Comparison of ENCODE assay signal across 19 mouse cellular contexts in the genomic region with DNA sequence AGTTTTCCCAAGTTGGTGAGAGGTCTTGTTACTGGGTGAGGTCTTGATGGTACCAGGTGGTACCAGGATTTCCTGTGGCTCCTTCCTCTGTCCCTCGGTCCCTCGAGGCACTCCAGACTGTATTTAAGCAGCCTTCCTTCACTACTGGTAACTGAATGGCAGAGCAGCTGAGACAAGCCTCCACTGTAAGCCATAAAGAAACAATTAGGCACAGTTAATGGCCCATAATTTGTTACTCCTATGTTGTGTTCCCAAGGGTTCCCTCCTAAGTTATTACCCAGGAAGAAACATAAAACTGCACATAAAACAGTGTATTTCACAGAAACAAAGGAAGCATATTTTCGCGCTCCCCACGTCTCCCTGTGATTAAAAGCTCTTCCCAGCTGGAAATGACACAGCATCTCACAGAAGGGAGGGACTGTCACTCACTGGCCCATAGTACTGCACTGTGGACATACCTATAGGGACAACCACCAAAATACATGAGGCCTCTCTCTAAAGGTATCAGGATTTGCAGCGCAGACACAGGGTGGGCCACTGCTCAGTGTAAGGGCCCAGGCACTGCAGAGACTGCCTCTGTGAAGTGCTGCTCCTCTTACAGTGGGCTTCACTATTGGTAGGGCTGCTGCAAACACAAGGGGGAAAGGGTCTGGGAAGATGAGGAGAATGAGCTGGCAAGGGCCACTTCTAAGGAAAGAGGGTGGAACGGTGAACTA. TPM values are rescaled to one million over a fixed set of nuclear protein-coding genes. Genes with fewer than 3 reads are reported as not detected.
DNase-seq lines count a peak whose midpoint lies in the region; ATAC-seq lines count a peak whose summit lies in the region.
"Had no signal": no experiment of that assay in that cellular context is flagged by ENCODE, and none has a peak within 500 bp of the region (broad histone marks: within the 10 kb centered on the region; RNA-seq: fewer than 3 reads in every experiment).

No protein-coding gene starts in this region.

- H3K9ac ChIP-seq in forebrain, embryonic 14.5 days (ENCODE audit: low read length): no peak overlapping the region
- no peak overlapping the region for H3K9ac ChIP-seq in forebrain, embryonic 12.5 days
- no peak overlapping the region for H3K9ac ChIP-seq in kidney, embryonic 16.5 days (replicated peaks; ENCODE audit: low read length)
- no peak overlapping the region for H3K9ac ChIP-seq in midbrain, embryonic 15.5 days
- no peak overlapping the region for H3K9ac ChIP-seq in midbrain, embryonic 14.5 days (replicated peaks; ENCODE audit: low read length)
- H3K9ac ChIP-seq in neural tube, embryonic 13.5 days: peak overlapping the region; percentile 38; the same call in 1 of the 2 replicates
- H3K9ac ChIP-seq: limb, embryonic 15.5 days; stomach, embryonic 15.5 days had no signal

- H3K9me3 ChIP-seq in forebrain, embryonic 14.5 days (replicated peaks; ENCODE audit: control insufficient read depth, low read length): no peaks in the 10 kb centered on the region
- no peaks in the 10 kb centered on the region for H3K9me3 ChIP-seq in forebrain, embryonic 12.5 days
- H3K9me3 ChIP-seq in kidney, embryonic 16.5 days (ENCODE audit: low read length): no peaks in the 10 kb centered on the region
- no peaks in the 10 kb centered on the region for H3K9me3 ChIP-seq in midbrain, embryonic 15.5 days
- no peaks in the 10 kb centered on the region for H3K9me3 ChIP-seq in midbrain, embryonic 14.5 days (ENCODE audit: control insufficient read depth, low read length)
- H3K9me3 ChIP-seq in neural tube, embryonic 13.5 days: no peaks in the 10 kb centered on the region
- H3K9me3 ChIP-seq: heart, embryonic 10.5 days; limb, embryonic 15.5 days; stomach, embryonic 15.5 days had no signal

- H3K4me3 ChIP-seq in forebrain, embryonic 14.5 days (ENCODE audit: low read depth, low read length): no peak overlapping the region
- H3K4me3 ChIP-seq in forebrain, embryonic 12.5 days (replicated peaks): no peak overlapping the region
- no peak overlapping the region for H3K4me3 ChIP-seq in kidney, embryonic 16.5 days (ENCODE audit: low read length)
- no peak overlapping the region for H3K4me3 ChIP-seq in midbrain, embryonic 15.5 days
- no peak overlapping the region for H3K4me3 ChIP-seq in midbrain, embryonic 14.5 days (replicated peaks; ENCODE audit: low read depth, low read length)
- H3K4me3 ChIP-seq in neural tube, embryonic 13.5 days: no peak overlapping the region
- H3K4me3 ChIP-seq: erythroblast, embryonic 14.5 days; heart, embryonic 10.5 days; limb, embryonic 15.5 days; stomach, embryonic 15.5 days had no signal

- H3K4me1 ChIP-seq in forebrain, embryonic 14.5 days (ENCODE audit: control insufficient read depth, insufficient read depth, low read length): no peaks in the 10 kb centered on the region
- H3K4me1 ChIP-seq in forebrain, embryonic 12.5 days: peaks cover 7% of the 10 kb centered on the region
- peaks cover 22% of the 10 kb centered on the region for H3K4me1 ChIP-seq in kidney, embryonic 16.5 days (ENCODE audit: insufficient read depth, low read length)
- H3K4me1 ChIP-seq in midbrain, embryonic 15.5 days: 0 out of 2 replicates have a peak, but pooled peaks cover 5% of the 10 kb centered on the region
- no peaks in the 10 kb centered on the region for H3K4me1 ChIP-seq in midbrain, embryonic 14.5 days (ENCODE audit: control insufficient read depth, insufficient read depth, low read length)
- H3K4me1 ChIP-seq in neural tube, embryonic 13.5 days (replicated peaks): peaks cover 31% of the 10 kb centered on the region
- H3K4me1 ChIP-seq: limb, embryonic 15.5 days; stomach, embryonic 15.5 days had no signal

- ATAC-seq in forebrain, embryonic 14.5 days: no peak
- no peak for ATAC-seq in forebrain, embryonic 12.5 days (ENCODE audit: low FRiP score)
- peak; percentile 32; the same call in 1 of the 2 replicates for ATAC-seq in kidney, embryonic 16.5 days (ENCODE audit: low FRiP score, low TSS enrichment)
- peak; percentile 48; the same call in 1 of the 2 replicates for ATAC-seq in midbrain, embryonic 15.5 days (replicated peaks)
- ATAC-seq in midbrain, embryonic 14.5 days (ENCODE audit: low FRiP score, low TSS enrichment): no peak
- peak; percentile 90 for ATAC-seq in neural tube, embryonic 13.5 days (ENCODE audit: low read depth)

- H3K36me3 ChIP-seq in forebrain, embryonic 14.5 days (ENCODE audit: control insufficient read depth, insufficient read depth, low read length): no peaks in the 10 kb centered on the region
- no peaks in the 10 kb centered on the region; the same call in 1 of the 2 replicates for H3K36me3 ChIP-seq in forebrain, embryonic 12.5 days (replicated peaks)
- no peaks in the 10 kb centered on the region for H3K36me3 ChIP-seq in kidney, embryonic 16.5 days (ENCODE audit: insufficient read depth, low read length)
- H3K36me3 ChIP-seq in midbrain, embryonic 15.5 days (replicated peaks): no peaks in the 10 kb centered on the region
- H3K36me3 ChIP-seq in midbrain, embryonic 14.5 days (ENCODE audit: control insufficient read depth, insufficient read depth, low read length): 0 out of 2 replicates have a peak, but pooled peaks cover 2% of the 10 kb centered on the region
- no peaks in the 10 kb centered on the region for H3K36me3 ChIP-seq in neural tube, embryonic 13.5 days
- H3K36me3 ChIP-seq: heart, embryonic 10.5 days; limb, embryonic 15.5 days; stomach, embryonic 15.5 days had no signal

- 0 out of 2 replicates have a peak overlapping the region, but pooled peaks have one; percentile 17 for H3K27ac ChIP-seq in forebrain, embryonic 14.5 days (ENCODE audit: low read depth, low read length)
- no peak overlapping the region for H3K27ac ChIP-seq in forebrain, embryonic 12.5 days
- no peak overlapping the region for H3K27ac ChIP-seq in kidney, embryonic 16.5 days (ENCODE audit: low read length)
- no peak overlapping the region for H3K27ac ChIP-seq in midbrain, embryonic 15.5 days
- H3K27ac ChIP-seq in midbrain, embryonic 14.5 days (replicated peaks; ENCODE audit: low read depth, low read length): no peak overlapping the region
- peak overlapping the region; percentile 83 for H3K27ac ChIP-seq in neural tube, embryonic 13.5 days (replicated peaks)
- H3K27ac ChIP-seq: heart, embryonic 10.5 days; limb, embryonic 15.5 days; stomach, embryonic 15.5 days had no signal

- 71% methylated on average over 7 of the region's 7 CpGs for WGBS in forebrain, embryonic 14.5 days
- WGBS in forebrain, embryonic 12.5 days: 74% methylated on average over 7 of the region's 7 CpGs
- WGBS in kidney, embryonic 16.5 days: 24% methylated on average over 7 of the region's 7 CpGs
- WGBS in midbrain, embryonic 15.5 days: 74% methylated on average over 7 of the region's 7 CpGs
- 83% methylated on average over 7 of the region's 7 CpGs for WGBS in midbrain, embryonic 14.5 days
- WGBS in neural tube, embryonic 13.5 days: 24% methylated on average over 7 of the region's 7 CpGs

- no peaks in the 10 kb centered on the region for H3K27me3 ChIP-seq in forebrain, embryonic 14.5 days (replicated peaks; ENCODE audit: control insufficient read depth, insufficient read depth, low read length)
- no peaks in the 10 kb centered on the region for H3K27me3 ChIP-seq in forebrain, embryonic 12.5 days
- no peaks in the 10 kb centered on the region for H3K27me3 ChIP-seq in kidney, embryonic 16.5 days (ENCODE audit: insufficient read depth, low read length)
- H3K27me3 ChIP-seq in midbrain, embryonic 15.5 days (replicated peaks): no peaks in the 10 kb centered on the region
- no peaks in the 10 kb centered on the region for H3K27me3 ChIP-seq in midbrain, embryonic 14.5 days (ENCODE audit: control insufficient read depth, insufficient read depth, low read length)
- peaks cover 12% of the 10 kb centered on the region for H3K27me3 ChIP-seq in neural tube, embryonic 13.5 days
- H3K27me3 ChIP-seq: CH12.LX; limb, embryonic 15.5 days; stomach, embryonic 15.5 days had no signal

- no peak for DNase-seq in forebrain, embryonic 14.5 days (ENCODE audit: low spot score)
- no peak for DNase-seq in kidney, adult 11 months
- DNase-seq in midbrain, embryonic 14.5 days: no peak
- DNase-seq in urinary bladder, adult 2 months (ENCODE audit: low spot score): no peak
- DNase-seq: cerebellum, postnatal 14 days; gastrocnemius, postnatal 14 days; heart, postnatal 14 days; layer of hippocampus, adult 9-11 months; right cerebral cortex, postnatal 14 days; thymus, adult 2 months had no signal

- H3K4me2 ChIP-seq in forebrain, embryonic 14.5 days (ENCODE audit: low read length): no peak overlapping the region
- no peak overlapping the region for H3K4me2 ChIP-seq in forebrain, embryonic 12.5 days
- no peak overlapping the region for H3K4me2 ChIP-seq in kidney, embryonic 16.5 days (replicated peaks; ENCODE audit: low read depth, low read length)
- H3K4me2 ChIP-seq in midbrain, embryonic 15.5 days: no peak overlapping the region
- H3K4me2 ChIP-seq in midbrain, embryonic 14.5 days (ENCODE audit: low read length): no peak overlapping the region
- H3K4me2 ChIP-seq in neural tube, embryonic 13.5 days: no peak overlapping the region
- H3K4me2 ChIP-seq: limb, embryonic 15.5 days; stomach, embryonic 15.5 days had no signal

RNA-seq across cellular contexts. Expression of a gene that starts 31.7 kb away (rescaled TPM):
- 0.09 and 0.11 TPM in 2 replicates for polyA plus RNA-seq in forebrain, embryonic 14.5 days (2014; fragmentation: Nextera tagmentation; extraction: Ambion mirVana)
- not detected in 2 replicates for polyA plus RNA-seq in forebrain, embryonic 12.5 days (2016; fragmentation: Nextera tagmentation; extraction: Ambion mirVana)
- 0.51 and 0.66 TPM in 2 replicates for polyA plus RNA-seq in kidney, embryonic 16.5 days (2015; fragmentation: Nextera tagmentation; extraction: Ambion mirVana)
- not detected in 2 replicates for polyA plus RNA-seq in midbrain, embryonic 15.5 days (2015; fragmentation: Nextera tagmentation; extraction: Ambion mirVana)
- polyA plus RNA-seq in midbrain, embryonic 14.5 days (2014; fragmentation: Nextera tagmentation; extraction: Ambion mirVana): 0.14 TPM in 1 of 2 replicates, not detected in the other
- 0.17 TPM in 1 of 2 replicates, not detected in the other for polyA plus RNA-seq in neural tube, embryonic 13.5 days (2015; fragmentation: Nextera tagmentation; extraction: Ambion mirVana)
- 0.04 and 0.07 TPM in 2 replicates for polyA plus RNA-seq in urinary bladder, adult 2 months (2012; rRNA removed)
- polyA plus RNA-seq: erythroblast, embryonic 14.5 days had no signal

Comparison
In these comparisons a context has a peak if more than half of its experiments do, and no peak if none do; other contexts are left out.
1. ATAC-seq: peak in kidney, embryonic 16.5 days (single experiment), midbrain, embryonic 15.5 days (single experiment) and neural tube, embryonic 13.5 days (single experiment); none in forebrain, embryonic 14.5 days (single experiment), forebrain, embryonic 12.5 days (single experiment) and midbrain, embryonic 14.5 days (single experiment).
2. H3K27ac ChIP-seq: peak in forebrain, embryonic 14.5 days (single experiment) and neural tube, embryonic 13.5 days (single experiment); none in forebrain, embryonic 12.5 days (single experiment), kidney, embryonic 16.5 days (single experiment), midbrain, embryonic 15.5 days (single experiment) and midbrain, embryonic 14.5 days (single experiment).